In the genomic region with DNA sequence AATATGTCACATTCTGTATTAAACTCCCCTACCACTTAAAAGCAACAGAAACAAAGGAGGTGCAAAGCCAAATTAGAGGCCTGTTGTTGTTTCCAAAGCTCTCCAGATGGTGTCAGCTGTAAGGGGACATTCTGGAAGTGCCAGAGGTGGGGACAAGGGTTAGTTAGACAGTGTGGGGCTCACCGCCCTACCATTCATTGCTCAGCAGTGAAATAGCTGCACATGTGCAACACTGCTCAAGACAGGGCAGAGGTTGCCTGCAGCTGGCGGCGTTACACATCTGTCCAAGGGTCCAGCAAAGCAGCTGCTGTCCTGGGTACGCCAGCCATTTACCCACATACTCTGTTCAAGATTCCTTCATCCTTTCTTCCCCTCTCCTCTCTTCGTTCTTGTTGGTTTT, we compare ENCODE assay signal across 26 mouse cellular contexts.
A peak's percentile ranks its signal among the peaks of the same experiment; 100 is the strongest.
DNase-seq lines count a peak whose midpoint lies in the region; ATAC-seq and TF ChIP-seq lines count a peak whose summit lies in the region.
"Had no signal": no experiment of that assay in that cellular context is flagged by ENCODE, and none has a peak within 500 bp of the region (broad histone marks: within the 10 kb centered on the region; RNA-seq: fewer than 3 reads in every experiment).

No protein-coding gene starts in this region.

- no peak overlapping the region for H3K4me2 ChIP-seq in intestine, embryonic 16.5 days (ENCODE audit: low read depth, low read length)
- H3K4me2 ChIP-seq: hindbrain, embryonic 14.5 days; limb, embryonic 12.5 days; liver, embryonic 11.5 days; midbrain, embryonic 13.5 days; neural tube, embryonic 12.5 days had no signal

- no peak for TF ChIP-seq POLR2A in kidney, adult 2 months (IDR thresholded peaks at IDR 0.05; ENCODE audit: low read depth, low read length)

- H3K27ac ChIP-seq in kidney, adult 2 months (ENCODE audit: insufficient read depth, low read depth, low read length) = peak overlapping the region; percentile 13
- no peak overlapping the region for H3K27ac ChIP-seq in intestine, embryonic 16.5 days (ENCODE audit: low read length)
- H3K27ac ChIP-seq: forebrain, embryonic 10.5 days; heart, adult 2 months; hindbrain, embryonic 14.5 days; limb, embryonic 12.5 days; midbrain, embryonic 13.5 days; neural tube, embryonic 12.5 days had no signal

- DNase-seq in kidney, adult 2 months = peak; percentile 54
- DNase-seq in kidney, adult 18-20 months = no peak
- DNase-seq in Muller cell, postnatal 12 days (ENCODE audit: inconsistent ontology term) = peak; percentile 19
- peak; percentile 43 to 55 for DNase-seq in kidney, postnatal 4 days
- peak; percentile 31 for DNase-seq in lung, postnatal 10 days
- no peak for DNase-seq in right cerebral cortex, adult 2 months (ENCODE audit: low spot score in 2 of 2)
- DNase-seq: adrenal gland, postnatal 36 days; cerebellum, adult 9-10 months; gastrocnemius, postnatal 25 days; heart, adult 2 months; heart, postnatal 36 days; layer of hippocampus, postnatal 36 days; liver, postnatal 0 days; right cerebral cortex, postnatal 25 days; spleen, adult 18-20 months; thymus, postnatal 14 days had no signal

- H3K4me3 ChIP-seq in kidney, adult 2 months (ENCODE audit: insufficient read depth, low read depth, low read length) = no peak overlapping the region
- no peak overlapping the region for H3K4me3 ChIP-seq in intestine, embryonic 16.5 days (ENCODE audit: low read length)
- H3K4me3 ChIP-seq: forebrain, embryonic 10.5 days; heart, adult 2 months; limb, embryonic 12.5 days; megakaryocyte, embryonic 14.5 days; midbrain, embryonic 13.5 days; neural tube, embryonic 12.5 days had no signal

- no peak for ATAC-seq in intestine, embryonic 16.5 days
- ATAC-seq: CD4-positive, CD25-positive, alpha-beta regulatory T cell, adult 4 months; forebrain, embryonic 16.5 days; liver, postnatal 0 days; midbrain, embryonic 13.5 days had no signal

- H3K9me3 ChIP-seq in intestine, embryonic 16.5 days (ENCODE audit: control insufficient read depth, low read length) = no peaks in the 10 kb centered on the region
- H3K9me3 ChIP-seq: forebrain, embryonic 10.5 days; limb, embryonic 12.5 days; megakaryocyte, embryonic 14.5 days; midbrain, embryonic 13.5 days; neural tube, embryonic 12.5 days had no signal

- no peak for TF ChIP-seq CTCF in kidney, adult 2 months (conservative IDR thresholded peaks at IDR 0.05; ENCODE audit: insufficient read depth, insufficient read length, low read depth, low read length)

- H3K9ac ChIP-seq in intestine, embryonic 16.5 days (ENCODE audit: low read depth, low read length) = no peak overlapping the region
- H3K9ac ChIP-seq: hindbrain, embryonic 14.5 days; limb, embryonic 12.5 days; liver, postnatal 0 days; midbrain, embryonic 13.5 days; neural tube, embryonic 12.5 days had no signal

- H3K27me3 ChIP-seq in kidney, adult 2 months (replicated peaks; ENCODE audit: control insufficient read depth, insufficient read depth, low read length) = no peaks in the 10 kb centered on the region
- no peaks in the 10 kb centered on the region for H3K27me3 ChIP-seq in intestine, embryonic 16.5 days (replicated peaks; ENCODE audit: control insufficient read depth, insufficient read depth, low read length)
- H3K27me3 ChIP-seq: limb, embryonic 12.5 days; megakaryocyte, embryonic 14.5 days; midbrain, embryonic 13.5 days; neural tube, embryonic 12.5 days had no signal

- WGBS in kidney, adult 2 months = 29% methylated on average over 5 of the region's 5 CpGs
- WGBS in intestine, embryonic 16.5 days = 61% methylated on average over 5 of the region's 5 CpGs

- H3K4me1 ChIP-seq in kidney, adult 2 months (ENCODE audit: control insufficient read depth, insufficient read depth, low read length) = peaks cover 14% of the 10 kb centered on the region
- no peaks in the 10 kb centered on the region for H3K4me1 ChIP-seq in intestine, embryonic 16.5 days (ENCODE audit: control insufficient read depth, insufficient read depth, low read length)
- H3K4me1 ChIP-seq: forebrain, embryonic 10.5 days; megakaryocyte, embryonic 14.5 days; midbrain, embryonic 13.5 days; neural tube, embryonic 12.5 days had no signal

- H3K36me3 ChIP-seq in kidney, adult 2 months (ENCODE audit: control insufficient read depth, insufficient read depth, low read length) = peaks cover 6% of the 10 kb centered on the region; the same call in 1 of the 2 replicates
- no peaks in the 10 kb centered on the region for H3K36me3 ChIP-seq in intestine, embryonic 16.5 days (ENCODE audit: control insufficient read depth, insufficient read depth, low read length)
- H3K36me3 ChIP-seq: forebrain, embryonic 10.5 days; limb, embryonic 12.5 days; midbrain, embryonic 13.5 days; neural tube, embryonic 12.5 days had no signal

Comparison
In these comparisons a context has a peak if more than half of its experiments do, and no peak if none do; other contexts are left out.
1. DNase-seq: peak in kidney, adult 2 months (single experiment), Muller cell, postnatal 12 days (single experiment), kidney, postnatal 4 days (2 of 2) and lung, postnatal 10 days (single experiment); none in kidney, adult 18-20 months (single experiment) and right cerebral cortex, adult 2 months (0 of 2).